Mouse (Mus musculus): Measurements from ENCODE around the gene Iqgap2. TPM values are rescaled to one million over a fixed set of nuclear protein-coding genes. Genes with fewer than 3 reads are reported as not detected.

The Iqgap2 gene
- polyA plus RNA-seq, 1 experiment from 2014 or later, result 12.6 TPM

- no peak overlapping the region for H3K4me3 ChIP-seq
- peaks cover 34% of the 10 kb centered on the region for H3K4me1 ChIP-seq
- no peaks in the 10 kb centered on the region for H3K27me3 ChIP-seq
- H3K9ac ChIP-seq, result no peak overlapping the region
- H3K36me3 ChIP-seq, result 0 out of 2 replicates have a peak, but pooled peaks cover 2% of the 10 kb centered on the region
- H3K4me2 ChIP-seq (replicated peaks), result no peak overlapping the region
- H3K9me3 ChIP-seq, result no peaks in the 10 kb centered on the region
- 59% methylated on average over 10 of the region's 10 CpGs for WGBS
- no peak overlapping the region for H3K27ac ChIP-seq
- peak; percentile 36; the same call in 1 of the 2 replicates for ATAC-seq (ENCODE audit: low FRiP score, low read depth)
Observed at GRCm38 (mm10) chr13:95788631-95789376, 102.9 kb downstream of the Iqgap2 start.

GRCm38 (mm10) chr13:95782969-95783332 is 108.8 kb downstream of the Iqgap2 start:
- ATAC-seq (ENCODE audit: low FRiP score, low read depth), result no peak
- Histone ChIP-seq H3K9me3 (no peaks in the 10 kb centered on the region), H3K27ac (no peak overlapping the region), H3K36me3 (no peaks in the 10 kb centered on the region), H3K4me2 (replicated peaks) (no peak overlapping the region), H3K4me3 (no peak overlapping the region), H3K4me1 (peaks cover 67% of the 10 kb centered on the region), H3K27me3 (no peaks in the 10 kb centered on the region), H3K9ac (no peak overlapping the region)
- WGBS, result 84% methylated on average over 2 of the region's 2 CpGs

GRCm38 (mm10) chr13:95782311-95782968 is 109.3 kb downstream of the Iqgap2 start:
- H3K36me3 ChIP-seq, result no peaks in the 10 kb centered on the region
- peaks cover 71% of the 10 kb centered on the region for H3K4me1 ChIP-seq
- H3K4me3 ChIP-seq, result no peak overlapping the region
- no peak overlapping the region for H3K9ac ChIP-seq
- no peak for ATAC-seq (ENCODE audit: low FRiP score, low read depth)
- no peak overlapping the region for H3K4me2 ChIP-seq (replicated peaks)
- H3K27ac ChIP-seq, result no peak overlapping the region
- H3K9me3 ChIP-seq, result no peaks in the 10 kb centered on the region
- 76% methylated on average over 15 of the region's 15 CpGs for whole genome bisulfite sequencing
- H3K27me3 ChIP-seq, result no peaks in the 10 kb centered on the region

GRCm38 (mm10) chr13:95780038-95780437 is 111.7 kb downstream of the Iqgap2 start:
- no peaks in the 10 kb centered on the region for H3K9me3 ChIP-seq
- no peak overlapping the region for H3K4me2 ChIP-seq (replicated peaks)
- H3K4me1 ChIP-seq, result peaks cover 69% of the 10 kb centered on the region
- WGBS, result 58% methylated on average over 7 of the region's 7 CpGs
- no peaks in the 10 kb centered on the region for H3K36me3 ChIP-seq
- ATAC-seq (ENCODE audit: low FRiP score, low read depth), result no peak
- no peak overlapping the region for H3K4me3 ChIP-seq
- no peaks in the 10 kb centered on the region for H3K27me3 ChIP-seq
- H3K27ac ChIP-seq, result no peak overlapping the region; the same call in 1 of the 2 replicates
- H3K9ac ChIP-seq, result no peak overlapping the region

- H3K4me3 ChIP-seq, result no peak overlapping the region
- H3K27me3 ChIP-seq, result no peaks in the 10 kb centered on the region
- H3K9ac ChIP-seq, result no peak overlapping the region
- peaks cover 62% of the 10 kb centered on the region for H3K4me1 ChIP-seq
- ATAC-seq (ENCODE audit: low FRiP score, low read depth), result no peak
- H3K4me2 ChIP-seq (replicated peaks), result no peak overlapping the region
- no peak overlapping the region; the same call in 1 of the 2 replicates for H3K27ac ChIP-seq
- 66% methylated on average over 8 of the region's 8 CpGs for WGBS
- H3K9me3 ChIP-seq, result no peaks in the 10 kb centered on the region
- no peaks in the 10 kb centered on the region for H3K36me3 ChIP-seq
Observed at GRCm38 (mm10) chr13:95779261-95779660, 112.5 kb downstream of the Iqgap2 start.

GRCm38 (mm10) chr13:95778761-95779161 is 113.0 kb downstream of the Iqgap2 start:
- Histone ChIP-seq H3K27me3 (no peaks in the 10 kb centered on the region), H3K4me1 (peaks cover 62% of the 10 kb centered on the region), H3K36me3 (no peaks in the 10 kb centered on the region), H3K4me3 (no peak overlapping the region), H3K27ac (no peak overlapping the region; the same call in 1 of the 2 replicates), H3K4me2 (replicated peaks) (no peak overlapping the region; the same call in 1 of the 2 replicates), H3K9me3 (no peaks in the 10 kb centered on the region), H3K9ac (no peak overlapping the region)
- 46% methylated on average over 9 of the region's 9 CpGs for WGBS
- peak; percentile 34; the same call in 1 of the 2 replicates for ATAC-seq (ENCODE audit: low FRiP score, low read depth)

- Histone ChIP-seq H3K4me3 (no peak overlapping the region), H3K4me2 (replicated peaks) (no peak overlapping the region), H3K4me1 (peaks cover 56% of the 10 kb centered on the region), H3K36me3 (no peaks in the 10 kb centered on the region), H3K9ac (no peak overlapping the region), H3K27me3 (no peaks in the 10 kb centered on the region), H3K27ac (no peak overlapping the region), H3K9me3 (no peaks in the 10 kb centered on the region)
- WGBS, result 91% methylated on average over 5 of the region's 5 CpGs
- no peak for ATAC-seq (ENCODE audit: low FRiP score, low read depth)
Observed at GRCm38 (mm10) chr13:95777651-95778391, 113.9 kb downstream of the Iqgap2 start.

- no peak overlapping the region for H3K4me2 ChIP-seq (replicated peaks)
- no peaks in the 10 kb centered on the region for H3K27me3 ChIP-seq
- no peak overlapping the region for H3K4me3 ChIP-seq
- ATAC-seq (ENCODE audit: low FRiP score, low read depth), result no peak
- H3K4me1 ChIP-seq, result peaks cover 53% of the 10 kb centered on the region
- H3K9ac ChIP-seq, result no peak overlapping the region
- 21% methylated on average over 2 of the region's 2 CpGs for WGBS
- H3K9me3 ChIP-seq, result no peaks in the 10 kb centered on the region
- H3K36me3 ChIP-seq, result no peaks in the 10 kb centered on the region
- H3K27ac ChIP-seq, result no peak overlapping the region
Observed at GRCm38 (mm10) chr13:95777237-95777636, 114.5 kb downstream of the Iqgap2 start.

- peaks cover 47% of the 10 kb centered on the region for H3K4me1 ChIP-seq
- no peak overlapping the region for H3K4me3 ChIP-seq
- no peaks in the 10 kb centered on the region for H3K9me3 ChIP-seq
- no peak overlapping the region for H3K27ac ChIP-seq
- no peaks in the 10 kb centered on the region for H3K36me3 ChIP-seq
- WGBS, result 53% methylated on average over 11 of the region's 11 CpGs
- no peaks in the 10 kb centered on the region for H3K27me3 ChIP-seq
- ATAC-seq (ENCODE audit: low FRiP score, low read depth), result no peak
- H3K4me2 ChIP-seq (replicated peaks), result no peak overlapping the region
- no peak overlapping the region for H3K9ac ChIP-seq
Observed at GRCm38 (mm10) chr13:95774966-95775696, 116.6 kb downstream of the Iqgap2 start.

GRCm38 (mm10) chr13:95765017-95765416 is 126.7 kb downstream of the Iqgap2 start:
- Histone ChIP-seq H3K4me3 (no peak overlapping the region), H3K9ac (no peak overlapping the region), H3K27me3 (no peaks in the 10 kb centered on the region), H3K36me3 (no peaks in the 10 kb centered on the region), H3K4me2 (replicated peaks) (peak overlapping the region; percentile 40), H3K4me1 (peaks cover 44% of the 10 kb centered on the region), H3K27ac (peak overlapping the region; percentile 39; the same call in 1 of the 2 replicates), H3K9me3 (no peaks in the 10 kb centered on the region)
- peak; percentile 46; the same call in 1 of the 2 replicates for ATAC-seq (ENCODE audit: low FRiP score, low read depth)
- 11% methylated on average over 9 of the region's 9 CpGs for WGBS

GRCm38 (mm10) chr13:95763876-95764517 is 127.7 kb downstream of the Iqgap2 start:
- Histone ChIP-seq H3K9ac (no peak overlapping the region; the same call in 1 of the 2 replicates), H3K4me3 (no peak overlapping the region), H3K36me3 (no peaks in the 10 kb centered on the region), H3K27me3 (no peaks in the 10 kb centered on the region), H3K27ac (peak overlapping the region; percentile 28; the same call in 1 of the 2 replicates), H3K4me1 (peaks cover 36% of the 10 kb centered on the region), H3K4me2 (replicated peaks) (no peak overlapping the region), H3K9me3 (no peaks in the 10 kb centered on the region)
- peak; percentile 42 for ATAC-seq (ENCODE audit: low FRiP score, low read depth)
- 12% methylated on average over 3 of the region's 3 CpGs for WGBS

All from limb, embryonic 13.5 days (tissue).